Mouse (Mus musculus) kidney, postnatal 14 days (tissue): Measurements from ENCODE around the gene Olfr399.

Experiments used
- DNase-seq: peaks from one replicate; pipeline ENCODE4 v3.0.0; 2022; ENCODE audit warnings: mixed read lengths

Gene Olfr399

DNA sequence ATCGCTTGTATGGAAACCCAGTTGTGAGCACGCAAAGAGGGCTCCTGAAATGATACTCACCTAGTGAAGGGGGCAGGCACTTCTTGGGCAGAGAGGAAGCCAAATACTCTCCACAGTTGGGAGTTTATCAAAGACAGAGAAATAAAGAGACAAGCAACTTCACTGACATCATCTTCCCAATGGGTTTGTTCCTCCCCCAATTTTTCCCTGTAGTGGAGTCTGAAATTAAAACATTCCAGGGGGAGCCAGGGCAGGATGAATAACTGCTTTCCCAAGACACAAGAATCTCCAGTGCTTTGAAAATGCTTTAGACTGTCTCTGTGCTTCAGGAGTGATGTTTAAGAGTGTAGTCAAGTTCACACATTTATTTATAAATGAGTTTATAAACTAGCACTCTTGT lies at the start of gene Olfr399, which contains the start of gene Olfr139:
Olfr399 (minus strand) TSS at position 165 of the 400 bp plus-strand sequence.
Olfr139 (minus strand) TSS at position 101 of the 400 bp plus-strand sequence.
- DNase-seq, result no peak

DNA sequence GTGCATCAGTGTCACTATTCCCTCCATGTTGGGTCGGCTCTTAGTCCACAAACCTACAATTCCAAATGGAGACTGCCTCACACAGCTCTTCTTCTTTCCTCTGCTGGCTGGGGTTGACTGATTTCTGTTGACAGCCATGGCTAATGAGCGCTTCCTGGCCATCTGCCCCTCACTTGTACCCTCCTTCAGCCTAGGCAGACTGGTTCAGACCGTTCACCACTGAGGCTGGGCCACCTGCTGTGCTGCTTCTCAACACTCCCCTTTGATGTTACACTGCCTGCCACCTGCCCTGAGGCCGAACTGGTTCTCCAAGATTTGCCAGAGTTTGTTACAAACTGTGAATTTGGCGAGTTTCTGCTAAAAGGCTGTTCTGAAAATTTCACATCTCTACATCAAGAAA lies 48.7 kb upstream of the Olfr399 start:
- DNase-seq, result no peak

DNA sequence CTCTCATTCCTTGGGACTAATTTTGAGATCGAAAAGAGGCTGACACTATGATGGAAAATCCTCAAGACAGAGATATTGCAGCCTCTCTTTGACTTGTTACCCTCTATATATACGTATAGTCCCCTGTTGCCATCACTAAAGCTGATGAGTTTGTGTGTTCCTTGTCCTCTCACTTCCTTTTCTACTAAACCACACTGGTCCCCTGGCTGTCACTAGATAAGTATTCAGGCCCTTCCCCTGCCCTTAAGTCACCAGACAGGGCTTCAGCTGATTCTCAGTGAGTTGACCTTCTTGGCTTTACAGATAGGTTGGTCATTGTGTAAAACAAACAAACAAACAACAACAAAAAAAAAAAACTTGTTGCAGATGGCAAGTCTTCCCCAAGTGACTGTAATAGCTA lies 45.1 kb upstream of the Olfr399 start:
- DNase-seq, result no peak

DNA sequence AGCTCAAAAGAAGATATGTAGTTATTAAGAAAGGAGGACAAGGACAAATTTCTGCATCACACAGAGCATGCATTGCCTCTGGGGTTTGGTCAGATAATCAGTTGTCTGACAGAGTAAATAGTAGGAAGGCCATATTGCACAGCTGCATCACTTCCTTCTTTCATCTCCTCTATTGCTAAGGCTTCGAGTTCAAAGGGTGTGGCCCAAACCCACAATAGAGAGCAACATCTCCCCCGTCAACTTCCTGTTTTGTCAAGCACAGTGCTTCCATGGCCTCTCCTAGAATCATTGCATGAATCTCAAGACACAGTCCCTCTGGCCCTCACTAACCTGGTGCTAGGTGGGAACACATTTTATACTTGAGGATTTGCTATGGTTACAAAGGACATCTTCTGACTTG lies 44.3 kb upstream of the Olfr399 start:
- DNase-seq, result no peak

DNA sequence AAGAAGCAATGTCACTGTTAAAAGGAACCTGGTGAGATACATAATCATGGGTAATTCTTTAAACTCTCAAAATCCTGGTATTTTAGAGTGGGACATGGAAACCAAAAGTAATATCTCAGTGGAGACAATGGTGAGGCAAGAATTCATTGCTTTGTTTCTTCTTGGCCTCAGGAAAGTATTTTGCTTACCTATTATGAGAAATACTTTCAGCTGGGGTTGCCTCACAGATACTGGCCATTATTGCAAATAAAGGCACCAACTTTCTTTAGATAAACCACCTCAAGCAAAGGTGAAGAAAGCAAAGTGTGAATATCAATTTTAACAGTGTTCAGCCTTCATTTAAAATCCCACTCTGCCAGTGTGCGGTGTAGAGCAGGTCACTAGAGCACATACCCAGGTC lies 13.2 kb upstream of the Olfr399 start, which contains the start of gene Zfp616:
Zfp616 (plus strand) TSS at position 301 of the 400 bp plus-strand sequence.
- no peak for DNase-seq

DNA sequence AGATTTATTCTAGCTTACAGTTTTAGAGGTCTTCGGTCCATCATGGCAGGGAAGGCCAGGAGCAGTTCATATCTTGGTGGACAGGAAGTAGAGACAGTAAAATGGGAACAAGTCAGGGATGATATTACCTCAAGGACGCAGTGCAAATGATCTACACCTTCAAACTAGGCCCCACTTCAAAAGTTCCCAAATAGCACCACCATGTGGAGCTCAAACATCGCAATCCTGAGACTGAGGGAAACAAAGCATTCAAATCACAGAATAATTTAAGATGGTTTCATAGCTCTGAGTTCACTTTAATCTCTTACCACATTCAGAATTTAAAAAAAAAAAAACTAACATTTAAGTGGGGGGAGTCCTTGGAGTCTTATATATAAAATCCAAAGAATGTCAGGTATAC lies 5.1 kb downstream of the Olfr399 start:
- no peak for DNase-seq
